ENCODE assay signal across 26 mouse cellular contexts in genomic region chr12:34156301-34156700, GRCm38 (mm10).
DNase-seq lines count a peak whose midpoint lies in the region; ATAC-seq and TF ChIP-seq lines count a peak whose summit lies in the region.
"Had no signal": no experiment of that assay in that cellular context is flagged by ENCODE, and none has a peak within 500 bp of the region (broad histone marks: within the 10 kb centered on the region; RNA-seq: fewer than 3 reads in every experiment).

No protein-coding gene starts in this region.

- peak; percentile 68; the same call in 1 of the 2 replicates for ATAC-seq in midbrain, embryonic 13.5 days
- ATAC-seq in midbrain, postnatal 0 days (ENCODE audit: low FRiP score) = no peak
- peak; percentile 86 for ATAC-seq in midbrain, embryonic 15.5 days (replicated peaks)
- ATAC-seq in midbrain, embryonic 16.5 days = peak; percentile 70; the same call in 1 of the 2 replicates
- ATAC-seq: activated CD4-positive, CD25-positive, alpha-beta regulatory T cell, adult 4 months; CD4-positive, CD25-positive, alpha-beta regulatory T cell, adult 4 months; forebrain, embryonic 15.5 days; Patski had no signal

- DNase-seq in heart, adult 11 months = peak; percentile 31
- DNase-seq in heart, embryonic 10.5 days (ENCODE audit: low spot score) = no peak
- no peak for DNase-seq in midbrain, postnatal 0 days (ENCODE audit: low spot score)
- no peak for DNase-seq in midbrain, embryonic 10.5 days (ENCODE audit: low spot score)
- DNase-seq in spleen, postnatal 4 days (ENCODE audit: low spot score in 2 of 2) = no peak
- DNase-seq: adrenal gland, adult 8-10 months; adrenal gland, postnatal 14 days; adrenal gland, postnatal 36 days; B cell, adult 2 months; cerebellum, adult 11-12 months; cerebellum, adult 2 months; cerebellum, adult 9-10 months; cerebellum, postnatal 10 days; cerebellum, postnatal 25 days had no signal

- H3K27me3 ChIP-seq in heart, embryonic 10.5 days (ENCODE audit: insufficient read depth, poor library complexity, severe bottlenecking) = no peaks in the 10 kb centered on the region
- no peaks in the 10 kb centered on the region for H3K27me3 ChIP-seq in midbrain, embryonic 13.5 days
- no peaks in the 10 kb centered on the region for H3K27me3 ChIP-seq in midbrain, postnatal 0 days (ENCODE audit: insufficient read depth, low read length)
- H3K27me3 ChIP-seq in midbrain, embryonic 15.5 days (replicated peaks) = no peaks in the 10 kb centered on the region
- H3K27me3 ChIP-seq in midbrain, embryonic 10.5 days (ENCODE audit: low read depth, poor library complexity, severe bottlenecking) = no peaks in the 10 kb centered on the region
- H3K27me3 ChIP-seq in midbrain, embryonic 16.5 days (ENCODE audit: control insufficient read depth, insufficient read depth, low read depth, low read length) = no peaks in the 10 kb centered on the region
- H3K27me3 ChIP-seq: CH12.LX; embryonic facial prominence, embryonic 12.5 days; forebrain, embryonic 13.5 days; forebrain, embryonic 15.5 days; Patski had no signal

- no peaks in the 10 kb centered on the region for H3K9me3 ChIP-seq in heart, embryonic 10.5 days
- no peaks in the 10 kb centered on the region for H3K9me3 ChIP-seq in midbrain, embryonic 13.5 days
- no peaks in the 10 kb centered on the region for H3K9me3 ChIP-seq in midbrain, postnatal 0 days (ENCODE audit: low read length)
- no peaks in the 10 kb centered on the region for H3K9me3 ChIP-seq in midbrain, embryonic 15.5 days
- no peaks in the 10 kb centered on the region for H3K9me3 ChIP-seq in midbrain, embryonic 10.5 days (replicated peaks)
- H3K9me3 ChIP-seq in midbrain, embryonic 16.5 days (replicated peaks; ENCODE audit: control insufficient read depth, low read length, poor library complexity, severe bottlenecking) = no peaks in the 10 kb centered on the region
- H3K9me3 ChIP-seq: embryonic facial prominence, embryonic 10.5 days; embryonic facial prominence, embryonic 12.5 days; forebrain, embryonic 13.5 days; forebrain, embryonic 15.5 days had no signal

- no peak for TF ChIP-seq CTCF in midbrain, postnatal 0 days (IDR thresholded peaks at IDR 0.05)

- no peak overlapping the region for H3K27ac ChIP-seq in heart, embryonic 10.5 days
- peak overlapping the region; percentile 30; the same call in 1 of the 2 replicates for H3K27ac ChIP-seq in midbrain, embryonic 13.5 days
- no peak overlapping the region for H3K27ac ChIP-seq in midbrain, postnatal 0 days (ENCODE audit: low read depth, low read length)
- H3K27ac ChIP-seq in midbrain, embryonic 15.5 days = no peak overlapping the region
- H3K27ac ChIP-seq in midbrain, embryonic 10.5 days (replicated peaks) = no peak overlapping the region
- no peak overlapping the region for H3K27ac ChIP-seq in midbrain, embryonic 16.5 days (ENCODE audit: low read length)
- H3K27ac ChIP-seq: embryonic facial prominence, embryonic 10.5 days; embryonic facial prominence, embryonic 12.5 days; forebrain, embryonic 13.5 days; forebrain, embryonic 15.5 days had no signal

- H3K36me3 ChIP-seq in heart, embryonic 10.5 days = no peaks in the 10 kb centered on the region
- H3K36me3 ChIP-seq in midbrain, embryonic 13.5 days = no peaks in the 10 kb centered on the region
- no peaks in the 10 kb centered on the region for H3K36me3 ChIP-seq in midbrain, postnatal 0 days (ENCODE audit: insufficient read depth, low read length)
- no peaks in the 10 kb centered on the region for H3K36me3 ChIP-seq in midbrain, embryonic 15.5 days (replicated peaks)
- no peaks in the 10 kb centered on the region for H3K36me3 ChIP-seq in midbrain, embryonic 10.5 days
- H3K36me3 ChIP-seq in midbrain, embryonic 16.5 days (ENCODE audit: control insufficient read depth, insufficient read depth, low read length) = no peaks in the 10 kb centered on the region
- H3K36me3 ChIP-seq: embryonic facial prominence, embryonic 10.5 days; embryonic facial prominence, embryonic 12.5 days; forebrain, embryonic 15.5 days; G1E had no signal

- no peak overlapping the region for H3K4me2 ChIP-seq in midbrain, embryonic 13.5 days (replicated peaks)
- no peak overlapping the region for H3K4me2 ChIP-seq in midbrain, postnatal 0 days (ENCODE audit: low read depth, low read length, poor library complexity, severe bottlenecking)
- H3K4me2 ChIP-seq in midbrain, embryonic 15.5 days = no peak overlapping the region
- no peak overlapping the region for H3K4me2 ChIP-seq in midbrain, embryonic 16.5 days (ENCODE audit: low read length)
- H3K4me2 ChIP-seq: embryonic facial prominence, embryonic 12.5 days; forebrain, embryonic 13.5 days; forebrain, embryonic 15.5 days had no signal

- H3K9ac ChIP-seq in midbrain, embryonic 13.5 days (replicated peaks) = no peak overlapping the region
- H3K9ac ChIP-seq in midbrain, postnatal 0 days (replicated peaks; ENCODE audit: low read length, poor library complexity, severe bottlenecking) = no peak overlapping the region
- H3K9ac ChIP-seq in midbrain, embryonic 15.5 days = no peak overlapping the region
- H3K9ac ChIP-seq in midbrain, embryonic 16.5 days (ENCODE audit: low read depth, low read length) = no peak overlapping the region
- H3K9ac ChIP-seq: embryonic facial prominence, embryonic 12.5 days; forebrain, embryonic 13.5 days; forebrain, embryonic 15.5 days had no signal

- 81% methylated on average over 6 of the region's 6 CpGs for WGBS in heart, embryonic 10.5 days
- WGBS in midbrain, embryonic 13.5 days = 80% methylated on average over 6 of the region's 6 CpGs
- 67% methylated on average over 6 of the region's 6 CpGs for WGBS in midbrain, postnatal 0 days
- WGBS in midbrain, embryonic 15.5 days = 76% methylated on average over 6 of the region's 6 CpGs
- WGBS in midbrain, embryonic 10.5 days = 87% methylated on average over 6 of the region's 6 CpGs
- WGBS in midbrain, embryonic 16.5 days = 75% methylated on average over 6 of the region's 6 CpGs

- H3K4me3 ChIP-seq in heart, embryonic 10.5 days = no peak overlapping the region
- no peak overlapping the region for H3K4me3 ChIP-seq in midbrain, embryonic 13.5 days (replicated peaks)
- H3K4me3 ChIP-seq in midbrain, postnatal 0 days (ENCODE audit: low read depth, low read length) = no peak overlapping the region
- no peak overlapping the region for H3K4me3 ChIP-seq in midbrain, embryonic 15.5 days
- no peak overlapping the region for H3K4me3 ChIP-seq in midbrain, embryonic 10.5 days
- H3K4me3 ChIP-seq in midbrain, embryonic 16.5 days (ENCODE audit: low read depth, low read length) = no peak overlapping the region
- H3K4me3 ChIP-seq: embryonic facial prominence, embryonic 10.5 days; embryonic facial prominence, embryonic 12.5 days; forebrain, embryonic 13.5 days; forebrain, embryonic 15.5 days had no signal

- H3K4me1 ChIP-seq in heart, embryonic 10.5 days = peaks cover 6% of the 10 kb centered on the region
- no peaks in the 10 kb centered on the region for H3K4me1 ChIP-seq in midbrain, embryonic 13.5 days (replicated peaks)
- H3K4me1 ChIP-seq in midbrain, postnatal 0 days (ENCODE audit: insufficient read depth, low read length) = no peaks in the 10 kb centered on the region
- H3K4me1 ChIP-seq in midbrain, embryonic 15.5 days = no peaks in the 10 kb centered on the region
- no peaks in the 10 kb centered on the region; the same call in 1 of the 2 replicates for H3K4me1 ChIP-seq in midbrain, embryonic 10.5 days
- no peaks in the 10 kb centered on the region; the same call in 1 of the 2 replicates for H3K4me1 ChIP-seq in midbrain, embryonic 16.5 days (ENCODE audit: control insufficient read depth, insufficient read depth, low read length)
- H3K4me1 ChIP-seq: forebrain, embryonic 15.5 days had no signal
